Mouse (Mus musculus) G1E (cell line): ENCODE measurements around the gene Pum3. TPM values are rescaled to one million over a fixed set of nuclear protein-coding genes. Genes with fewer than 3 reads are reported as not detected.

Experiments used
- ATAC-seq: 2 replicates; pipeline ENCODE4 v1.8.0; 2016; ENCODE audit warnings: mild to moderate bottlenecking; ENCODE audit not compliant: insufficient number of reproducible peaks, poor library complexity, low FRiP score, severe bottlenecking; ENCODE audit errors: extremely low read depth
- DNase-seq: peaks from one replicate; pipeline ENCODE4 v3.0.0; 2012; ENCODE audit warnings: low spot score
- H3K27me3 ChIP-seq: 2 replicates; pipeline ENCODE4 v1.6.1; 2012; ENCODE audit warnings: mild to moderate bottlenecking, low read length, inconsistent platforms; ENCODE audit not compliant: insufficient read depth
- H3K36me3 ChIP-seq: replicated peaks from 2 replicates; pipeline ENCODE3; 2012; ENCODE audit warnings: mild to moderate bottlenecking, inconsistent platforms
- H3K4me1 ChIP-seq: 2 replicates; pipeline ENCODE4 v1.6.1; 2012; ENCODE audit warnings: low read depth, low read length, inconsistent platforms, mixed read lengths; ENCODE audit not compliant: insufficient read depth
- H3K4me3 ChIP-seq: 2 replicates; pipeline ENCODE4 v1.5.1; 2012; ENCODE audit warnings: low read depth, mild to moderate bottlenecking, inconsistent platforms, low read length, moderate library complexity, mixed read lengths
- H3K9me3 ChIP-seq: replicated peaks from 2 replicates; pipeline ENCODE4 v1.6.1; 2012; ENCODE audit warnings: inconsistent platforms
- CTCF ChIP-seq: IDR thresholded peaks from 2 replicates; pipeline ENCODE4 v1.5.1; 2012; ENCODE audit warnings: low read depth, low read length, inconsistent platforms, mixed read lengths
- GATA1 ChIP-seq: IDR thresholded peaks from 2 replicates; pipeline ENCODE4 v1.6.1; 2012; ENCODE audit warnings: borderline replicate concordance, low read length, inconsistent platforms, mixed read lengths
- GATA2 ChIP-seq: IDR thresholded peaks from 2 replicates; pipeline ENCODE4 v1.6.1; 2012; ENCODE audit warnings: low read depth, low read length, inconsistent platforms, borderline replicate concordance
- POLR2AphosphoS5 ChIP-seq: IDR thresholded peaks from 2 replicates; pipeline ENCODE4 v1.6.1; 2012; ENCODE audit warnings: low read depth, low read length, inconsistent platforms; ENCODE audit not compliant: insufficient replicate concordance
- TAL1 ChIP-seq: conservative IDR thresholded peaks from 2 replicates; pipeline ENCODE4 v1.6.1; 2012; ENCODE audit warnings: low read depth, low read length, inconsistent platforms, mixed read lengths
- polyA plus RNA-seq: library from polyadenylated mRNA; stranded (reverse); fragments of >175 nt; gene quantifications from 2 replicates; pipeline ENCODE4 v1.2.3, GENCODE M21; 2012
- total RNA-seq, 2 experiments: library from RNA; stranded (forward) in 1 of 2; stranded (reverse) in 1 of 2; fragments of 200-1000 nt in 1 of 2; fragments of >200 nt in 1 of 2; fragmentation: Nextera tagmentation in 1 of 2; gene quantifications; 2 replicates each; pipeline ENCODE4 v1.2.3; 2014 to 2017

The Pum3 gene
- total and polyA plus RNA-seq, 3 experiments = 52.4 to 221 (median 122) TPM

DNA sequence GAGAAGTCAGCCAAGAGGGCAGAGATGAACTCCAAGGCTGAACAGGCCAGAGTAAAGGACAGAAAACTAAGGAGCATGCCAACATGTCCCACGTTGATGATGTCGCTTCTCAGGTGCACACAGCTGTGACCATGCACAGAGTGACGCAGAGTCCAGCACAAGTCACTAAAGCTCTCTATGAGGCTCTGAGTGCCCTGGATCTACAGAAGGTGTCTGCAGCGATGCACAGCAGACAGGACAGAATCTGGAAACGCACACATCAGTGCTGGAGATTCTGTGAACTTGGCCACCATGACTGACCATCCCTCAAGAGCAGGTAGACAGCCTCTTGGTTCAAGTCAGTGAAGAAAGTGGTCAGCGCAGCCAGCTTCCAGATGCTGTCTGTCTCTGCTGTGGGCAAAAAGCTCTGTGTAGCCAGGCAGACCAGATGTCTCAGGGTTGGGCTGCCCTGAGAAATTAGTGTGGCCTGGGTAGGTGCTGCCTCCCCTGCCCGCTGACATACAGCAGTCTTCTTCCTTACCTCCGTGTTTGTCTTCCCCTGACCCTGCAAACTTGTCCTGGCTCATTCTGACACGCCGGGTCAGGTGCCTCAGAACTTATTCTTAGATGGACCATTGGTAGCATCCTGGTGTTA is 63.4 kb downstream of the Pum3 start:
- Histone ChIP-seq H3K4me3 (no peak overlapping the region), H3K27me3 (peaks cover 10% of the 10 kb centered on the region; the same call in 1 of the 2 replicates), H3K9me3 (no peaks in the 10 kb centered on the region), H3K36me3 (no peaks in the 10 kb centered on the region), H3K4me1 (no peaks in the 10 kb centered on the region)
- no peak for DNase-seq
- TF ChIP-seq POLR2AphosphoS5 (no peak), TAL1 (no peak), GATA1 (no peak), GATA2 (no peak), CTCF (no peak)
- ATAC-seq = no peak

GRCm38 (mm10) chr19:27364521-27364931 is 65.1 kb downstream of the Pum3 start:
- no peaks in the 10 kb centered on the region for H3K36me3 ChIP-seq
- no peak for TF ChIP-seq GATA2
- TF ChIP-seq GATA1 = no peak
- no peak for TF ChIP-seq CTCF
- TF ChIP-seq TAL1 = no peak
- no peak for TF ChIP-seq POLR2AphosphoS5
- no peak overlapping the region for H3K4me3 ChIP-seq
- H3K9me3 ChIP-seq = no peaks in the 10 kb centered on the region
- no peak for DNase-seq
- no peak for ATAC-seq
- H3K27me3 ChIP-seq = peaks cover 10% of the 10 kb centered on the region; the same call in 1 of the 2 replicates
- H3K4me1 ChIP-seq = no peaks in the 10 kb centered on the region

DNA sequence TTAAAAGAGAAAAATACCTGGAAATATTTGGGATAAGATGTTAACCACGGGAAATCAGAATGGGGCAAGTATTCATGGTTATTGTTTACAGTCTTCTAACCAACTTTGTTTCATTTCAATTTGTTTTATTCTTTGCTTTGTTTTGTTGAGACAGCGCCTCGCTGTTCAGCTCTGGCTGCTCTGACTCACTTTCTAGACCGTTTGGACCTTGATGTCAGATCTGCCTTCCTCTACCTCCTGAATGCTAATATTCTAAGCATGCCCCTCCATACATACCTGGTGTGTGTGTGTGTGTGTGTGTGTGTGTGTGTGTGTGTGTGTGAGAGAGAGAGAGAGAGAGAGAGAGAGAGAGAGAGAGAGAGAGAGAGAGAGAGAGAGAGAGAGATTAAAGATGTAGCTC is 65.7 kb downstream of the Pum3 start:
- H3K9me3 ChIP-seq = no peaks in the 10 kb centered on the region
- no peak overlapping the region for H3K4me3 ChIP-seq
- no peaks in the 10 kb centered on the region for H3K36me3 ChIP-seq
- H3K4me1 ChIP-seq = no peaks in the 10 kb centered on the region
- no peak for TF ChIP-seq CTCF
- TF ChIP-seq POLR2AphosphoS5 = no peak
- no peak for TF ChIP-seq TAL1
- TF ChIP-seq GATA2 = no peak
- TF ChIP-seq GATA1 = no peak
- H3K27me3 ChIP-seq = peaks cover 10% of the 10 kb centered on the region; the same call in 1 of the 2 replicates
- ATAC-seq = no peak
- no peak for DNase-seq

DNA sequence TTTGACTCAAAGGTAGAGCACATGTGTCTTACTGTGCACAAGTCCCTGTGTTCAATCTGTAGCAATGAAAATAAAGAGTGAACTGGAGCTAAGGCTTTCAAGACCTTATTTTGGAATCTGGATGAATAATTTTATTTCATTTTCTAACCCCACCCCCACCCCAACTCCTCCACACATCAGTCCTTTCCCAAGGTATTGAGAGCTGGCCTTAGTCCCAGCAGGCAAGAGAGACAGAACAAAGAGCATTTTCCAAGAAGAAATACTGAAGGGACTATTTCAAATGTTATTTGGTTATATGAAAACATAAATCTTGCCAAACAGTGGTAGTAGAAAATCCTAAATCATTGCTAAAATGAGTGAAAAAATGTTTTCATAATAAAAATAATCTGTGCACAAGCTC is 69.2 kb downstream of the Pum3 start:
- Histone ChIP-seq H3K27me3 (no peaks in the 10 kb centered on the region), H3K9me3 (no peaks in the 10 kb centered on the region; the same call in 1 of the 2 replicates), H3K36me3 (no peaks in the 10 kb centered on the region), H3K4me1 (no peaks in the 10 kb centered on the region), H3K4me3 (no peak overlapping the region)
- DNase-seq = no peak
- no peak for ATAC-seq
- TF ChIP-seq GATA2 = no peak
- TF ChIP-seq POLR2AphosphoS5 = no peak
- no peak for TF ChIP-seq CTCF
- no peak for TF ChIP-seq TAL1
- no peak for TF ChIP-seq GATA1

DNA sequence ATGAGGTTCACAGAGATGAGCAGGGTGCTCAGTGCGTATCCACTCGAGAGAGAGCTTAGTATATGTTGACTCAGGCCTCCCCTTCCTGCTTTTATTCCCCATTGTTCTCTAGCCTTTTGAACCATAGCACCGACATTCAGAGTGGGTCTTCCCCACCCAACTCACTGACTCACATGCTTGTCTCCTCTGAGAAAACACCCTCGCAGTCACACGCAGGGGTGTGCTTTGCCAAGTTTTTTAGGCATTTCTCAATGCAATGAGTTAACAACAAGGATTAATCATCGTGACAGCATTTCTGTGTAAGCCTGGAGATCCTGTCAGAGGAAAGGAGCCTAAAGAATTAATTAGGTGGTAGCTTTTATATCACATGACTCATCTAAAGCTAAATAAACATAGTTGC is 77.9 kb downstream of the Pum3 start:
- H3K27me3 ChIP-seq = no peaks in the 10 kb centered on the region
- H3K36me3 ChIP-seq = no peaks in the 10 kb centered on the region
- TF ChIP-seq TAL1 (no peak), POLR2AphosphoS5 (no peak), CTCF (no peak), GATA1 (no peak), GATA2 (no peak)
- no peaks in the 10 kb centered on the region for H3K4me1 ChIP-seq
- DNase-seq = no peak
- no peaks in the 10 kb centered on the region; the same call in 1 of the 2 replicates for H3K9me3 ChIP-seq
- ATAC-seq = no peak
- no peak overlapping the region for H3K4me3 ChIP-seq

- ATAC-seq = no peak
- no peak for DNase-seq
- Histone ChIP-seq H3K27me3 (peaks cover 3% of the 10 kb centered on the region; the same call in 1 of the 2 replicates), H3K4me1 (no peaks in the 10 kb centered on the region), H3K4me3 (no peak overlapping the region), H3K36me3 (no peaks in the 10 kb centered on the region), H3K9me3 (no peaks in the 10 kb centered on the region)
- TF ChIP-seq GATA1 = no peak
- no peak for TF ChIP-seq POLR2AphosphoS5
- TF ChIP-seq TAL1 = no peak
- TF ChIP-seq CTCF = no peak
- TF ChIP-seq GATA2 = no peak
These were observed 83.1 kb downstream of the Pum3 start for GRCm38 (mm10) chr19:27346501-27346900.

Other genes starting within 250 kb of the Pum3 start
- gene Vldlr, start 213.3 kb downstream of the Pum3 start, total RNA-seq (2014; fragmentation: Nextera tagmentation) = not detected in 2 replicates
- gene Vldlr, start 213.3 kb downstream of the Pum3 start, total RNA-seq (2017) = 0.06 and 0.16 TPM in 2 replicates
- gene Vldlr, start 213.3 kb downstream of the Pum3 start, polyA plus RNA-seq = not detected in 2 replicates
- gene Kcnv2, start 107.2 kb downstream of the Pum3 start, total RNA-seq (2014; fragmentation: Nextera tagmentation) = not detected in 2 replicates
- gene Kcnv2, start 107.2 kb downstream of the Pum3 start, total RNA-seq (2017) = 0.06 and 0.16 TPM in 2 replicates
- gene Kcnv2, start 107.2 kb downstream of the Pum3 start, polyA plus RNA-seq = not detected in 2 replicates